In genomic region chr2:71134836-71135235, GRCm38 (mm10) we compare ENCODE assay signal across 22 mouse cellular contexts. TPM values are rescaled to one million over a fixed set of nuclear protein-coding genes. Genes with fewer than 3 reads are reported as not detected.
DNase-seq lines count a peak whose midpoint lies in the region; ATAC-seq and TF ChIP-seq lines count a peak whose summit lies in the region.
"Had no signal": no experiment of that assay in that cellular context is flagged by ENCODE, and none has a peak within 500 bp of the region (broad histone marks: within the 10 kb centered on the region; RNA-seq: fewer than 3 reads in every experiment).

No protein-coding gene starts in this region.

- DNase-seq in c-Kit-negative CD71-positive TER-119-positive erythroid progenitor cells, embryonic 14.5 days (ENCODE audit: low read depth, low spot score), result peak; percentile 49
- DNase-seq in left cerebral cortex, postnatal 4 days, result no peak
- no peak for DNase-seq in left cerebral cortex, postnatal 25 days (ENCODE audit: low spot score in 2 of 2)
- DNase-seq: adrenal gland, adult 8-10 months; adrenal gland, postnatal 36 days; cerebellum, adult 18-20 months; cerebellum, adult 9-11 months; cerebellum, postnatal 36 days; gastrocnemius, postnatal 36 days; heart, adult 11 months; heart, postnatal 10 days; heart, postnatal 4 days had no signal

- no peak for TF ChIP-seq CTCF in intestine, postnatal 0 days (IDR thresholded peaks at IDR 0.05; ENCODE audit: low read depth)

- no peak overlapping the region for H3K9ac ChIP-seq in intestine, embryonic 15.5 days
- no peak overlapping the region for H3K9ac ChIP-seq in intestine, postnatal 0 days (ENCODE audit: low read depth, low read length)
- H3K9ac ChIP-seq: embryonic facial prominence, embryonic 13.5 days; forebrain, embryonic 15.5 days; hindbrain, embryonic 12.5 days had no signal

- H3K27ac ChIP-seq in intestine, embryonic 15.5 days, result no peak overlapping the region
- no peak overlapping the region for H3K27ac ChIP-seq in intestine, postnatal 0 days (ENCODE audit: low read depth, low read length)
- H3K27ac ChIP-seq: embryonic facial prominence, embryonic 13.5 days; forebrain, embryonic 10.5 days; forebrain, embryonic 15.5 days; hindbrain, embryonic 12.5 days had no signal

- peak; percentile 28; the same call in 1 of the 2 replicates for ATAC-seq in intestine, embryonic 15.5 days
- ATAC-seq in intestine, postnatal 0 days, result no peak
- no peak for ATAC-seq in megakaryocyte, adult 5-6 weeks (ENCODE audit: poor library complexity, severe bottlenecking)
- ATAC-seq: forebrain, embryonic 15.5 days; hindbrain, embryonic 16.5 days had no signal

- no peaks in the 10 kb centered on the region for H3K36me3 ChIP-seq in intestine, embryonic 15.5 days
- peaks cover 8% of the 10 kb centered on the region; the same call in 1 of the 2 replicates for H3K36me3 ChIP-seq in intestine, postnatal 0 days (ENCODE audit: control insufficient read depth, insufficient read depth)
- no peaks in the 10 kb centered on the region for H3K36me3 ChIP-seq in megakaryocyte, embryonic 14.5 days (replicated peaks; ENCODE audit: low read length)
- H3K36me3 ChIP-seq: forebrain, embryonic 10.5 days; forebrain, embryonic 15.5 days; hindbrain, embryonic 12.5 days had no signal

- H3K4me3 ChIP-seq in intestine, embryonic 15.5 days (replicated peaks), result no peak overlapping the region
- no peak overlapping the region for H3K4me3 ChIP-seq in intestine, postnatal 0 days (ENCODE audit: low read depth, low read length)
- H3K4me3 ChIP-seq in megakaryocyte, embryonic 14.5 days (replicated peaks), result peak overlapping the region; percentile 86
- H3K4me3 ChIP-seq: embryonic facial prominence, embryonic 13.5 days; forebrain, embryonic 10.5 days; forebrain, embryonic 15.5 days; hindbrain, embryonic 12.5 days had no signal

- H3K4me2 ChIP-seq in intestine, embryonic 15.5 days (replicated peaks), result no peak overlapping the region
- no peak overlapping the region for H3K4me2 ChIP-seq in intestine, postnatal 0 days (replicated peaks; ENCODE audit: low read depth)
- H3K4me2 ChIP-seq: embryonic facial prominence, embryonic 13.5 days; forebrain, embryonic 15.5 days; hindbrain, embryonic 12.5 days had no signal

- 72% methylated on average over 5 of the region's 5 CpGs for WGBS in intestine, embryonic 15.5 days
- 58% methylated on average over 5 of the region's 5 CpGs for WGBS in intestine, postnatal 0 days

- no peaks in the 10 kb centered on the region for H3K4me1 ChIP-seq in intestine, embryonic 15.5 days (replicated peaks)
- H3K4me1 ChIP-seq in intestine, postnatal 0 days (replicated peaks; ENCODE audit: control insufficient read depth, insufficient read depth, low read length), result no peaks in the 10 kb centered on the region
- H3K4me1 ChIP-seq in megakaryocyte, embryonic 14.5 days, result peaks cover 38% of the 10 kb centered on the region
- H3K4me1 ChIP-seq: embryonic facial prominence, embryonic 13.5 days; forebrain, embryonic 10.5 days; forebrain, embryonic 15.5 days; hindbrain, embryonic 12.5 days had no signal

- H3K9me3 ChIP-seq in intestine, embryonic 15.5 days, result no peaks in the 10 kb centered on the region
- no peaks in the 10 kb centered on the region for H3K9me3 ChIP-seq in intestine, postnatal 0 days (ENCODE audit: control insufficient read depth)
- 0 out of 2 replicates have a peak, but pooled peaks cover 6% of the 10 kb centered on the region for H3K9me3 ChIP-seq in megakaryocyte, embryonic 14.5 days
- H3K9me3 ChIP-seq: embryonic facial prominence, embryonic 13.5 days; forebrain, embryonic 10.5 days; forebrain, embryonic 15.5 days; hindbrain, embryonic 12.5 days had no signal

- intact Hi-C loops in left cerebral cortex, postnatal 4 days (cut with DNase I), result no loop called here
- intact Hi-C loops in left cerebral cortex, postnatal 25 days (cut with DNase I), result no loop called here

- no peaks in the 10 kb centered on the region for H3K27me3 ChIP-seq in intestine, embryonic 15.5 days (replicated peaks)
- no peaks in the 10 kb centered on the region for H3K27me3 ChIP-seq in intestine, postnatal 0 days (replicated peaks; ENCODE audit: control insufficient read depth, insufficient read depth, low read length)
- H3K27me3 ChIP-seq in megakaryocyte, embryonic 14.5 days (replicated peaks), result peaks cover 4% of the 10 kb centered on the region
- H3K27me3 ChIP-seq: CH12.LX; embryonic facial prominence, embryonic 13.5 days; forebrain, embryonic 15.5 days; hindbrain, embryonic 12.5 days had no signal

RNA-seq across cellular contexts. Expression of gene Cybrd1, which starts 17.1 kb away (rescaled TPM):
- polyA plus RNA-seq in intestine, embryonic 15.5 days (2015; fragmentation: Nextera tagmentation; extraction: Ambion mirVana), result 6.6 and 6.8 TPM in 2 replicates
- polyA plus RNA-seq in intestine, postnatal 0 days (2015; fragmentation: Nextera tagmentation; extraction: Ambion mirVana), result 7.1 and 7.7 TPM in 2 replicates
- 0.06 TPM in 1 of 2 replicates, not detected in the other for polyA plus RNA-seq in megakaryocyte, embryonic 14.5 days (2012; ENCODE audit: insufficient read depth, low replicate concordance)
- total RNA-seq in megakaryocyte, adult 5-6 weeks (2015), result not detected in 2 replicates
- 0.04 TPM in 1 of 2 replicates, not detected in the other for total RNA-seq in megakaryocyte, adult 5-6 weeks (2017)
- 1 to 10 TPM; 5.4 to 7.6 TPM for total RNA-seq in left cerebral cortex, postnatal 4 days (2021)
- 1 to 10 TPM; 2.0 to 2.2 TPM for total RNA-seq in left cerebral cortex, postnatal 25 days (2021)
- total RNA-seq: CH12.LX had no signal
